Mouse (Mus musculus): ENCODE data around the gene Dbn1. TPM values are rescaled to one million over a fixed set of nuclear protein-coding genes. Genes with fewer than 3 reads are reported as not detected.

The Dbn1 gene
- polyA plus RNA-seq, 1 experiment from 2014 or later = 60.1 TPM

GRCm38 (mm10) chr13:55507877-55508276 is 20.0 kb upstream of the Dbn1 start:
- Histone ChIP-seq H3K4me1 (replicated peaks) (peaks cover 54% of the 10 kb centered on the region), H3K27me3 (no peaks in the 10 kb centered on the region), H3K36me3 (peaks cover 59% of the 10 kb centered on the region), H3K27ac (no peak overlapping the region), H3K9ac (no peak overlapping the region), H3K4me2 (no peak overlapping the region), H3K9me3 (replicated peaks) (no peaks in the 10 kb centered on the region), H3K4me3 (no peak overlapping the region)
- WGBS = 67% methylated on average over 11 of the region's 11 CpGs
- ATAC-seq (replicated peaks; ENCODE audit: insufficient number of reproducible peaks, insufficient read depth, low FRiP score, low read depth) = no peak

GRCm38 (mm10) chr13:55506697-55507096 is 18.8 kb upstream of the Dbn1 start:
- Histone ChIP-seq H3K27ac (no peak overlapping the region), H3K9me3 (replicated peaks) (no peaks in the 10 kb centered on the region), H3K4me2 (no peak overlapping the region), H3K36me3 (peaks cover 70% of the 10 kb centered on the region), H3K4me3 (no peak overlapping the region), H3K27me3 (0 out of 2 replicates have a peak, but pooled peaks cover 3% of the 10 kb centered on the region), H3K4me1 (replicated peaks) (peaks cover 46% of the 10 kb centered on the region), H3K9ac (no peak overlapping the region)
- 86% methylated on average over 10 of the region's 10 CpGs for WGBS
- ATAC-seq (replicated peaks; ENCODE audit: insufficient number of reproducible peaks, insufficient read depth, low FRiP score, low read depth) = no peak

- ATAC-seq (replicated peaks; ENCODE audit: insufficient number of reproducible peaks, insufficient read depth, low FRiP score, low read depth) = no peak
- Histone ChIP-seq H3K27ac (no peak overlapping the region), H3K4me3 (no peak overlapping the region), H3K4me1 (replicated peaks) (peaks cover 37% of the 10 kb centered on the region), H3K9me3 (replicated peaks) (no peaks in the 10 kb centered on the region), H3K4me2 (no peak overlapping the region), H3K27me3 (0 out of 2 replicates have a peak, but pooled peaks cover 3% of the 10 kb centered on the region), H3K9ac (no peak overlapping the region), H3K36me3 (peaks cover 79% of the 10 kb centered on the region)
- WGBS = 96% methylated on average over 9 of the region's 9 CpGs
Measured at GRCm38 (mm10) chr13:55505810-55506209, 17.9 kb upstream of the Dbn1 start.

GRCm38 (mm10) chr13:55504390-55504789 is 16.5 kb upstream of the Dbn1 start:
- Histone ChIP-seq H3K27me3 (peaks cover 9% of the 10 kb centered on the region; the same call in 1 of the 2 replicates), H3K4me1 (replicated peaks) (peaks cover 23% of the 10 kb centered on the region), H3K36me3 (peaks cover 87% of the 10 kb centered on the region), H3K27ac (no peak overlapping the region), H3K9ac (no peak overlapping the region), H3K4me3 (no peak overlapping the region), H3K9me3 (replicated peaks) (no peaks in the 10 kb centered on the region), H3K4me2 (no peak overlapping the region)
- WGBS = 78% methylated on average over 5 of the region's 5 CpGs
- no peak for ATAC-seq (replicated peaks; ENCODE audit: insufficient number of reproducible peaks, insufficient read depth, low FRiP score, low read depth)

- Histone ChIP-seq H3K27ac (no peak overlapping the region), H3K9ac (no peak overlapping the region), H3K27me3 (peaks cover 27% of the 10 kb centered on the region), H3K4me1 (replicated peaks) (peaks cover 5% of the 10 kb centered on the region), H3K36me3 (peaks cover 82% of the 10 kb centered on the region), H3K4me2 (no peak overlapping the region), H3K4me3 (no peak overlapping the region), H3K9me3 (replicated peaks) (no peaks in the 10 kb centered on the region)
- no peak for ATAC-seq (replicated peaks; ENCODE audit: insufficient number of reproducible peaks, insufficient read depth, low FRiP score, low read depth)
- WGBS = 86% methylated on average over 8 of the region's 8 CpGs
Measured at GRCm38 (mm10) chr13:55502405-55502804, 14.5 kb upstream of the Dbn1 start.

- WGBS = 77% methylated on average over 10 of the region's 10 CpGs
- H3K27me3 ChIP-seq = peaks cover 33% of the 10 kb centered on the region
- H3K9me3 ChIP-seq (replicated peaks) = no peaks in the 10 kb centered on the region
- H3K4me2 ChIP-seq = no peak overlapping the region
- H3K4me1 ChIP-seq (replicated peaks) = peaks cover 16% of the 10 kb centered on the region
- peaks cover 64% of the 10 kb centered on the region for H3K36me3 ChIP-seq
- no peak overlapping the region for H3K27ac ChIP-seq
- H3K9ac ChIP-seq = no peak overlapping the region
- ATAC-seq (replicated peaks; ENCODE audit: insufficient number of reproducible peaks, insufficient read depth, low FRiP score, low read depth) = no peak
- H3K4me3 ChIP-seq = no peak overlapping the region
Measured at GRCm38 (mm10) chr13:55500575-55500974, 12.7 kb upstream of the Dbn1 start.

- H3K27me3 ChIP-seq = peaks cover 40% of the 10 kb centered on the region
- ATAC-seq (replicated peaks; ENCODE audit: insufficient number of reproducible peaks, insufficient read depth, low FRiP score, low read depth) = no peak
- no peak overlapping the region for H3K4me2 ChIP-seq
- no peaks in the 10 kb centered on the region for H3K9me3 ChIP-seq (replicated peaks)
- H3K9ac ChIP-seq = no peak overlapping the region
- no peak overlapping the region for H3K27ac ChIP-seq
- no peak overlapping the region for H3K4me3 ChIP-seq
- H3K4me1 ChIP-seq (replicated peaks) = peaks cover 32% of the 10 kb centered on the region
- H3K36me3 ChIP-seq = peaks cover 54% of the 10 kb centered on the region
- 80% methylated on average over 11 of the region's 11 CpGs for WGBS
Measured at GRCm38 (mm10) chr13:55498906-55499305, 11.0 kb upstream of the Dbn1 start.

- Histone ChIP-seq H3K4me2 (no peak overlapping the region), H3K9me3 (replicated peaks) (no peaks in the 10 kb centered on the region), H3K9ac (no peak overlapping the region), H3K4me1 (replicated peaks) (peaks cover 29% of the 10 kb centered on the region), H3K36me3 (peaks cover 32% of the 10 kb centered on the region), H3K27ac (no peak overlapping the region), H3K27me3 (peaks cover 57% of the 10 kb centered on the region), H3K4me3 (no peak overlapping the region)
- 76% methylated on average over 6 of the region's 6 CpGs for WGBS
- ATAC-seq (replicated peaks; ENCODE audit: insufficient number of reproducible peaks, insufficient read depth, low FRiP score, low read depth) = no peak
Measured at GRCm38 (mm10) chr13:55496661-55497060, 8.8 kb upstream of the Dbn1 start.

- Histone ChIP-seq H3K27ac (no peak overlapping the region), H3K27me3 (peaks cover 67% of the 10 kb centered on the region), H3K4me1 (replicated peaks) (peaks cover 29% of the 10 kb centered on the region), H3K9me3 (replicated peaks) (no peaks in the 10 kb centered on the region), H3K4me2 (0 out of 2 replicates have a peak overlapping the region, but pooled peaks have one; percentile 1), H3K36me3 (peaks cover 23% of the 10 kb centered on the region), H3K9ac (no peak overlapping the region), H3K4me3 (no peak overlapping the region)
- 42% methylated on average over 4 of the region's 4 CpGs for WGBS
- no peak for ATAC-seq (replicated peaks; ENCODE audit: insufficient number of reproducible peaks, insufficient read depth, low FRiP score, low read depth)
Measured at GRCm38 (mm10) chr13:55495702-55496101, 7.8 kb upstream of the Dbn1 start.

GRCm38 (mm10) chr13:55494883-55495621 is 7.1 kb upstream of the Dbn1 start:
- Histone ChIP-seq H3K27me3 (peaks cover 70% of the 10 kb centered on the region), H3K9ac (no peak overlapping the region), H3K9me3 (replicated peaks) (no peaks in the 10 kb centered on the region), H3K4me1 (replicated peaks) (peaks cover 29% of the 10 kb centered on the region), H3K36me3 (peaks cover 17% of the 10 kb centered on the region), H3K4me3 (no peak overlapping the region), H3K4me2 (peak overlapping the region; percentile 33), H3K27ac (0 out of 2 replicates have a peak overlapping the region, but pooled peaks have one; percentile 12)
- WGBS = 5% methylated on average over 18 of the region's 18 CpGs
- peak; percentile 91 for ATAC-seq (replicated peaks; ENCODE audit: insufficient number of reproducible peaks, insufficient read depth, low FRiP score, low read depth)

- Histone ChIP-seq H3K9me3 (replicated peaks) (no peaks in the 10 kb centered on the region), H3K27ac (no peak overlapping the region), H3K36me3 (peaks cover 13% of the 10 kb centered on the region; the same call in 1 of the 2 replicates), H3K9ac (no peak overlapping the region), H3K4me2 (no peak overlapping the region), H3K27me3 (peaks cover 72% of the 10 kb centered on the region), H3K4me3 (no peak overlapping the region), H3K4me1 (replicated peaks) (peaks cover 29% of the 10 kb centered on the region)
- WGBS = 30% methylated on average over 2 of the region's 2 CpGs
- ATAC-seq (replicated peaks; ENCODE audit: insufficient number of reproducible peaks, insufficient read depth, low FRiP score, low read depth) = no peak
Measured at GRCm38 (mm10) chr13:55494257-55494656, 6.3 kb upstream of the Dbn1 start.
